Mouse (Mus musculus): ENCODE results near the gene Lrrn3.

GRCm38 (mm10) chr12:41528410-41528809 is 42.2 kb upstream of the Lrrn3 start:
- no peak for TF ChIP-seq CTCF (IDR thresholded peaks at IDR 0.05; ENCODE audit: low read depth)
- no peak for TF ChIP-seq EP300 (IDR thresholded peaks at IDR 0.05; ENCODE audit: low read depth)

All from liver, embryonic 14.5 days (tissue).